Mouse (Mus musculus): ENCODE measurements around the gene Cep170b. TPM values are rescaled to one million over a fixed set of nuclear protein-coding genes. Genes with fewer than 3 reads are reported as not detected.

Cep170b gene
- total RNA-seq, 2 experiments from 2014 or later: 10.1 to 11.1 TPM

DNA sequence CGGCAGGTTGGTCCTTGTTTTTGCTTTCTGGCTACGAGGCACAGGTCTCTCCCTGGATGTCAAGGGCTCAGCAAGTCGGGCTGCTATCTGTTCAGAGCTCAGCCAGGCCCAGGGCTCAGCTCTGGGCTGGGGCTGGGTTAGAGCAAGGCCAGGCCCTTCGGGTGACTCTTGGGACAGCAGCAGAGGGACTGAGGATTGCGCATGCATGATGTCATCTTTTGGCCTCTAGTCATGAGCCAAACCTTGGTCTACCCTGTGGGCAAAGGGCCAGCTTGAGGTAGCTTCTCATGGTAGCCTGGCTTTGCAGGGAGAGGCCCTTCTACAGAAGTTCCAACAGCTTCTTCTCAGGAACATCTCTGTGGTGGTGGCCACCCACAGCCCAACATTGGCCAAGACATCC, 43.9 kb downstream of the Cep170b start:
- DNase-seq: no peak

DNA sequence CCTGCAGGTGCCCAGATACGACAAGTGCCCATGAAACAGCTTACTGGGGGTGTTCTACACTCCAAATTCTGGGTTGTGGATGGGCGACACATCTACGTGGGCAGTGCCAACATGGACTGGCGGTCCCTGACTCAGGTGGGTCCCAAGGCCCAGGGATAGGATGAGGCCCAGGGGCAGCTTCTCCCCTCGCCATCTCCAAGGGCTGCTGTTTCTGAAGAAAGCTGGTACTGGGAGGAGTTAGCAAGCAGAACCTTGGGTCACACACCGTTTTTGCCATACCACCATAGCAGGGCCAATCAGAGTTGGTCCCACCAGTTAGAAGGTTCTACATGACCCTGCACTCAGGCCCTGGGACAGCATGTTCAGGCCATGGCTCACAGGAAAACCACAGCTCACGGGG, 44.7 kb downstream of the Cep170b start:
- no peak for DNase-seq

DNA sequence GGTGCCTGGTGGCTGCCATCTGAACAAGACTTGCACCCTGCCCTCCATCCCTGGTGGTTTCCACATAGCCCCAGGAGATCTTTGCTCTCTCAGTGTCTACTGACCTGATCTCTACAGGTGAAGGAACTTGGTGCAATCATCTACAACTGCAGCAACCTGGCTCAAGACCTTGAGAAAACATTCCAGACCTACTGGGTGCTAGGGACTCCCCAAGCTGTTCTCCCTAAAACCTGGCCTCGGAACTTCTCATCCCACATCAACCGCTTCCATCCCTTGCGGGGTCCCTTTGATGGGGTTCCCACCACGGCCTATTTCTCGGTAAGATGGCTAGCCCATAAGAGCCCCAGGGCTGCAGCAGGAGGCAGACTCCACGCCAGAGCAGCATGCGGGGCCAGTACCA, 46.3 kb downstream of the Cep170b start:
- no peak for DNase-seq

DNA sequence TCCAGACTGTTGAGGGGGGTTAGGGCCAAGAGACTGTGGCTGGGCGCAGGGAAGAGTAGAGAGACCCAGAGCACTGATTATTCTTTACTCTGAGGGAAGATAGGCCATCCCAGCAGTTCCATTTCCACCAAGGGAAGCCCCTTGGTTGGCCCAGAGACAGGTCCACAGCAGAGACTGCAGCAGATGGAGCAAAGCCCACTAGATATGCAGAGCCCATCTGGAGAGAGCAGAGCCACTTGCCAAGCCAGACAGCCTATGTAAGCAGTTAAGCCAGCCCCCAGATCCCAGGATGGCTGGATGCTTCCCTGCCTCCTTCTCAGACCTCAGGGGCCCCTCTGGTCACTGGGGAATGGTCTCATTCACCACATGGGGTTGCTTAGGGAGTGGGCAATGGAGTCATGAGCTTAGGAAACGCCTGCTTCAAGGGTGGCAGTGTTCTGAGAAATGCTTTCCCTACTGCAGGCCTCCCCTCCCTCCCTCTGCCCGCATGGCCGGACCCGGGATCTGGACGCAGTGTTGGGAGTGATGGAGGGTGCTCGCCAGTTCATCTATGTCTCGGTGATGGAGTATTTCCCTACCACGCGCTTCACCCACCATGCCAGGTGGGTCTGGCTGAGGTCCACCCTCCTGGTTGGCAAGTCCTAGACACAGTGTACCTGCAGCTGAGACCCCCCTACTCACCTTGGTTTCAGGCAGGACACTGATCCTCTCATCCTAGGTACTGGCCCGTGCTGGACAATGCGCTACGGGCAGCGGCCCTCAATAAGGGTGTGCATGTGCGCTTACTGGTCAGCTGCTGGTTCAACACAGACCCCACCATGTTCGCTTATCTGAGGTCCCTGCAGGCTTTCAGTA, 47.0 kb downstream of the Cep170b start:
- no peak for DNase-seq

DNA sequence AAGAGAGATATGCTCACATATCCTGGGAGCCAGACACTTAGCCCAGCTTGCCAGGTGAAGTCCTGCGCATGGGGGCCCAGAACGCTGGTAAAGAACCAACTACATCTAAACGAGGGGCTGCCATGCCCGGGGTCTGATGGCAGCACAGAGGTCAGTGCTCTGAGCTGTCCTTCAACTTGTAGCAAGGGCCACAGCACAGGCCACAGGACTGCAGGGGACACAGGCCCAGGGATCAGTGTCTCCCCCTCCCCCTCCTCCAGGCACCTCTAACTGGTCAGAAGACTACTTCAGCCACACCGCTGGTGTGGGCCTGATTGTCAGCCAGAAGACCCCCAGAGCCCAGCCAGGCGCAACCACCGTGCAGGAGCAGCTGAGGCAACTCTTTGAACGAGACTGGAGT, 47.9 kb downstream of the Cep170b start:
- no peak for DNase-seq

DNA sequence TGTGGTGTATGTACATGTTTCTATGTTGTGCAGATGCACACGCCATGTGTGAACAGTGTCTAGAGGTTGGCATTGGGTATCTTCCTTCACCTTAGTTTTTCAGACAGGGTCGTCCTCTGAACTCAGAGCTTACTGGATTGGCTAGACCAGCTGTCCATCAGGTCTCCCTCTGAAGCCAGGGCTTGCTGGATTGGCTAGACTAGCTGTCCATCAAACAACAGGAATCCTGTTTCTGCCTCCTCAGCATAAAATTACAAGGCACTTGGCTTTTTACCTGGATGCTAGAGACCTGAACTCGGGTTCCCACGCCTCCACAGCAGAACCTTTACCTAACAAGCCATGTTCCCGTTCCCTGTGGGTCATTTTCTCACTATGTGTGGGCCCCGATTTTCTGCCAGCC, 48.8 kb downstream of the Cep170b start:
- DNase-seq: no peak

DNA sequence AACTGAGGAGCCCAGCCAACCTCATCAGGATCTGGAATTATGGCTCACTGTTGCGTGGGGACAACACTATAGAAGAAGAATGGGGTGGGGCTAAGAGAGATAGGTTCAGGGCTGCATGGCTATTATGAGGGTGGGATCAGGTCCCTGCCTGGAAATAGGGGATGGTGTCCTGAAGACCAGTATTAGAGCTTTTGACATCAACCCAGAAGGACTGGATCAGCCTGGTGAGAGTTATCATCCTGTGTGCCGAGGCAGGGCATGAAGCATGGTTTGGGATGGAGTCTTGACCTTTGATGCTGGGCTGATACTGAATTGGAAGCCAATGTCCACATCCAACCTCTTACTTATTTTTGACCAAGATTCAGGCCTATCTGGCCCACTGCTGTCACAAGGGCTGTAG, 49.5 kb downstream of the Cep170b start:
- DNase-seq: no peak

DNA sequence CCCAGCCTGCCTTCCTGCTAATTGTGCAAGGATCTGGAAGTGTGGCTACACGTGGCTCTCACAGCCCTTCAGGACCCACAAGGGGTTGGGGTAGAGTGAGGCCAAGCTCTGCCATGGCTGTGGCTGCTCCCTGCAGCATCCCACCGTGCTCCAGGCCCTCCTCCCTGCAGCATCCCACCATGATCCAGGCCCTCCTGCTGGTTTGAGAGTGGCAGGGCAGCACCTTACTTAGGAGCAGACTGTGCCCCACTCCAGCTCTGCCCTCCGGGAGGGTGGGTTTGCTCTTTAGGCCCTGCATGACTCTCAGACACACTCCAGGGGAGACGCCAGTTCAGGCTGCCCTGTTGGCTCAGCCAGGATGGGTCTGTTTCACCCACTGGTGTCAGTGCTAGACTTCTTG, 50.1 kb downstream of the Cep170b start:
- DNase-seq: no peak

DNA sequence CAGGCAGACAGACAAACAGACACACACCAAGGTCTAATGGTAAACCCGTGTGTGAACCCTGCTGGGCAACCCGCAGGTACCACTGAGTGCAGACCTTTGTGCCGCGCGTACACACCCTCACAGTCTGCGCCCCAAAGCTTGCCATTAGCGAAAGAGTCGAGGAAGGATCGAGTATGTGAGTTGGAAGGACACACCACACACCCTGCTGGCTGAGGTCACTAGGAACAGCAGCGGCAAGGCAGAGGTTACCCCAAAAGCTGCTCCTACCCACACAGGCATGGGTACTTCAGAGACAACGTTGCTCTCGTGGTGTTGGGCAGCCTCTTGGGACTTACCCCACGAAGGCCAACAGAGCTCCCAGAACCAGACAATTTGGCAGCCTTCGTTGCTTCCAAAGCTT, 52.1 kb downstream of the Cep170b start:
- DNase-seq: no peak

DNA sequence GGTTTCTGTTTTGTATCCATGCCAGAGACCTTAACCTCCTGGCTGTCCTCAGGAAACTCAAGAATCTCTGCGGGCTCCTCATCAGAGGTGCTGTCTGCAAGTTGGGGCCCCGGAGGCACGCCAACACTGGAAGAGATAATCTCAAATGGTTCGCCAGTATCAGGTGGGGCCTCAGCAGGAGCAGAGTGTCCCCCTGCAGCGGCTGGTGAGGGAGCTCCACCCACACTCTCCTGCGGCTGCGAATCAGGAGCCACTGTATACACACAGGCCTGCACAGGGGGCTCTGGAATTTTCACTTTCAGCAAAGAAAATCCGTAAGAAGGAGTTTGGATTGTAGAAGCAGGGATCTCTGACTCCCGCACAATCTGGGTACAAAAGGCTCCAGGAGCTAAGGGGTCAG, 53.1 kb downstream of the Cep170b start:
- DNase-seq: no peak

DNA sequence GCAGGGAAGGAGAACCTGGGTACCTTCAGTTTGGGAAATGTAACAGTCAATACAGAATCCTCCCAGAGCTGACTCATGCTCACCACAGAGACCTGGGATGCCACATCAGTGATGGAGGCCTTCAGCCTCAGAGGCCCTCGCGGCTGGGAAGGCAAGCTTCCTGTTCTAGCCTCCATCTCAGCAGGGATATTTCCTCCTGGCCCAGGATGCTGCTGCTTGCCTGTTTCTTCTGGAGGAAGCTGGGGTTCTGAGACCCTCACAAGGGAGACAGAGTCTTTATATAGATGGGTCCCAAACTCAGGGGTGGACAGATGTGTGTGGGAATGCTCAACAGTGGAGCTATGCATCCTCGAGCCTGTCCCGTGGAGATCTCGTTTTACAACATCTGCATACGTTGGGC, 53.8 kb downstream of the Cep170b start:
- DNase-seq: no peak

DNA sequence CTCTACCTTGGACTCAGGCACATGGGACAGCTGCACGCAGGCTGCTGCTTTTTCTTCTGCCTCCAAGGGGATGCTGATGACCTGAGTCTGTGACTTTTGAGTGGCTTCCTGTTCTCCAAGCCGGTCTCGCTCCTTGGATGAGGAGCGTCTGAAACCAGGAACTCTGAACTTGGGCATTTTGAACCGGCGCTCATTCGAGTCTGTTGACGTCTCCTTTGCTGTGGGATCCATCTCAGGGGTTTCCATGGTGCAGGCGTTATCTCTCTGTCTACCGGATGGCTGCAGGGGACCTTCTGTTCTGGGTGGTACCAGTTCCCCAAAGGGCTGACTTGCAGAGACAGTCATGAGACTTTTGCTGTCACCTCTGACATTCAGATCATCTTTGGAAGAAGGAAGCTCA, 54.2 kb downstream of the Cep170b start:
- DNase-seq: no peak

DNA sequence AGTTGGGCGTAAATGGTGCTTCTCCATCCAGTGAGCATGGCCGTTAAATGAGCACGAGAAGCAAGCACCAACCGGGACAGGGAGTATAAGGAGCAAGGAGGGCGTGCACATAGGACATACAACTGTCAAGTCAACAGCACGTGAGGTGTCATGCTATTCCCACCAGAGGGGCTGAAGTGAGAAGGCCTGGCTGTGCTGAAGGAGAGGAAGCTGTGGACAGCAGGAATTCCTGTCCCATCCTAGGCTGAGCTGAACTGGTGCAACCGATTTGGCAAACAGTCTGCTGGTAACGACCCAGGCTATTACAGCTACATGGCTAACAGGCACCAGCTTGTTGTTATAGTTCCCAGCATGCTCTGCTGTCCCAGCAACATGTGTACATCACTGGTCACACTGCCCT, 70.8 kb downstream of the Cep170b start:
- DNase-seq: no peak

DNA sequence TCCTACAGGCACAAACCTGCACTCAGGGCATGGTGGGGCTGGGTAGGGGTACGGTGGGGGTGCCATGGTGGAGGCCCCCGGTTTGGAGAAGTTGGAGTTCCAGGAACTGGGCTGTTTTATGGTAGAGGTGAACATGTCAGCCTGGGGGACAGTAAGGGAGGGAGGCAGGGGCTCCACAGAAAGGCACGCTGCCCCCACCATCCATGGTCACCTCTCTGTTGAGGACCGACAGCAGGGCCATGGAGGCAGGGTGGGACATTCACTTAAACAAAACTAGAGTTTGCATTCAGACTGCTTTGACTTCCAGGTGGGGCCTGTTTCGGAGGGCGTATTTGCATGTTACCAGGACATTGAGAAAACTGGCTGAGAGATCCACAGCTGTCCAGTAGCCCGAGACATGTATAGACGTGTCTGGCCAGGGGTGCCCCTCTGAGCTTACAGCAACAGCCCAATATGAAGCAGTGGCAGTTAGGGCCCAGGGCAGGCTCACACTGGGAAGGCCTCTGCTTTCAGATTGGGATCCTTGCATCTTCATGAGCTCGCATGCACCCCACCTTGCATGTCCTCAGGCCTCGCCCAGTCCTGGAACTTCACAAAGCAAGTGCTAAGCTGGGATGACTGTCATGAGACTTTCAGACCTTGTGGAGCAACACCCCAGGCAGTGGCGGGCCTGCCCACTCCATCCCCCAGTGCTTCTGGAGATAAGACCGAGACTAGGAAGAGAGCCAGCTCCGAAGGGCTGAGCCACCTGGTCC, 73.5 kb downstream of the Cep170b start:
- DNase-seq: peak; percentile 89 to 91

DNA sequence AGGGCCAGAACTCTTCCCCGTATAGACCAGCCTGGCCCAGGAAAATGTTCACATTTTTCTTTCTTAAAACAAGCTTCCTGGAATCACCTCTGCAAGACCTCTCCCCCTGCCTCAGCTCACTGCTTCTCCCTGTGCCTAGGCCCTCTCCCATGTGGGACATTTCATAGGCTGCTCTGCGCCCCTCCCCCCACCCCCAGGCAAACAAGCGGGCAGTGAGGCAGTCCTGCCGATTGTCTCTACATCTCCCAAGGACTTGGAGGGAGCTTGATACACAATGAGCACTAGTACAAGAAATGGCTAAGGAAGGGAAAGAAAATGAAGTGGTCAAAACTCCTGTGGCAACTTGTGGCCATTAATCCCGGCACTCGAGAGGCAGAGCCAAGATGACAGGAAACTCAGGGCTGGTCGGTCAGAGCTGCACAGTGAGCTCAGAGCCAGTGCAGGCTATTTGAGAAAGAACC, 74.1 kb downstream of the Cep170b start:
- DNase-seq: no peak

DNA sequence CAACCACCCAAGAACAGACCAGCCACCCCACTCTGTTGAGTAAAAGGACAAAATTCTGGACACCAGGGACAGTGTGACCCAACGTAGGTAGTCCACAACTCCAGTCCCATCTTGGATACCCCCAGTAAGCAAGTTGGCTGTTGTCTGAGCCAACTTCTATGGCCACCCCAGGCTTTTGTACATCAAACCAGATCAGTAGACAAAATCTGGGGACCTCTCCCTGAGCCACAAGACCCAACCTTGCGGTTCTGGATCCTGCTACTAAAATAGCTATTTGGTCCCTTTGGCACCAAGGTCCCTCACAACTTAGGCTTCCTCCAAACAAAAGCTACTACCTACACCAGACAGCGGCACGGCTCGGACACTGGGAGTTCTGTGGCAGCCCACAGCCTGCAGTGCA, 74.7 kb downstream of the Cep170b start:
- peak in 1 of 2 experiments; percentile 29 for DNase-seq

DNA sequence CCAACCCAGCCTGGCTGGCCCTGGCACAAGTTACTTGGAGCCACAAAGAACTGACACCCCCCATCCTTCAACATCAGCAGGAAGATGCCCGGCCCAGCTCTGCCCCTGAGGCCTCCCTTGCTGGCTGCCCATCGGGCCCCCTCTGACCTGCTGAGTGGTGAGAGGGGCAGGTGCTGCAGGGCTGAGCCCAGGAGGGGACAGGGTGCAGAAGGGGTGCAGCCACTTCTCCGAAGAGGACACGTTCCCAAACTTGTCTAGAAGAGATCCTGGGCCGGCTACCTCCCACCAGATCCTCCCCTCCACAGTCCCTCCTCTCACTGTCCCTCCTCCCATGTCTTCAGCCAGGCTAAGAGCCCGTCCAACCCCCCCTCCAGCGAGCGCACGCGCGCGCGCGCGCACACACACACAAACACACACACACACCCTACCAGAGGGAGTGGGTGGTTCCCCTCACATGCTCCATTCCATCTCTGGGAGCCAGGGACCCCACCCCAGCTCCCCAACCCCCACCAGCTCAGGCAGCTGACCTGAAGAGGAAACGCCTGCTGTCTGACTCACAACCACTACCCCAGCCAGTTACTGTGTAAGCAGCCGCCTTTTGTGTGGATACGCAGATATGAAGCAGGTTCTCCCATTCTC, 75.3 kb downstream of the Cep170b start:
- peak; percentile 70 to 79 for DNase-seq

Small RNA genes within 50 kb of the gene (microRNA-seq; reads per million reads assigned to microRNA genes)
- gene Mir6940: 0.76 to 0.81 reads per million in 2 experiments

Other genes with a start within 250 kb of the Cep170b start
- 10 to 100 TPM; 35.2 to 39.5 TPM for gene A530016L24Rik, start 231.0 kb upstream of the Cep170b start, total RNA-seq (2021)
- gene Tmem179, start 203.7 kb upstream of the Cep170b start, total RNA-seq (2021): under 1 TPM in 1 of 2 experiments, not detected in 1; 0.10 TPM
- 10 to 100 TPM; 11.9 to 17.2 TPM for gene Inf2, start 131.7 kb upstream of the Cep170b start, total RNA-seq (2021)
- 100 to 1,000 TPM; 192 to 206 TPM for gene Adssl1, start 100.4 kb upstream of the Cep170b start, total RNA-seq (2021)
- gene Siva1, start 75.8 kb upstream of the Cep170b start, total RNA-seq (2021): 10 to 100 TPM; 31.7 to 35.2 TPM
- gene Akt1, start 45.6 kb upstream of the Cep170b start, total RNA-seq (2021): 100 to 1,000 TPM; 182 to 193 TPM
- 1 to 10 TPM; 3.6 to 4.9 TPM for gene Zbtb42, start 41.6 kb upstream of the Cep170b start, total RNA-seq (2021)
- gene Pld4, start 40.2 kb downstream of the Cep170b start, total RNA-seq (2021): 1 to 10 TPM; 6.0 to 7.8 TPM
- gene Ahnak2, start 82.2 kb downstream of the Cep170b start, total RNA-seq (2021): 10 to 100 TPM; 15.3 to 16.6 TPM
- gene Clba1, start 88.5 kb downstream of the Cep170b start, total RNA-seq (2021): 1 to 10 TPM; 2.0 to 2.2 TPM
- gene Cdca4, start 109.0 kb downstream of the Cep170b start, total RNA-seq (2021): 1 to 10 TPM; 5.1 to 5.6 TPM
- gene Gpr132, start 147.8 kb downstream of the Cep170b start, total RNA-seq (2021): 1 to 10 TPM in 1 of 2 experiments, under 1 TPM in 1; 0.37 to 1.3 TPM
- gene Jag2, start 209.3 kb downstream of the Cep170b start, total RNA-seq (2021): 10 to 100 TPM; 31.5 to 38.6 TPM
- 1 to 10 TPM; 8.2 to 9.2 TPM for gene Nudt14, start 221.7 kb downstream of the Cep170b start, total RNA-seq (2021)